Mouse (Mus musculus): Measurements from ENCODE around the gene Pak7. TPM values are rescaled to one million over a fixed set of nuclear protein-coding genes. Genes with fewer than 3 reads are reported as not detected.
"Not testable (repeated sequence)": the region's sequence is repeated elsewhere in the genome, so short reads cannot be mapped to it uniquely, and the experiment has no call there.

Gene Pak7
- polyA plus RNA-seq, 1 experiment from 2014 or later, result 0.34 TPM

GRCm38 (mm10) chr2:136325646-136326045 is 62.1 kb downstream of the Pak7 start:
- 60% methylated on average over 4 of the region's 4 CpGs for WGBS
- ATAC-seq (replicated peaks; ENCODE audit: low FRiP score, low read depth) (no peak), DNase-seq (ENCODE audit: low spot score) (no peak)
- H3K36me3 ChIP-seq (ENCODE audit: insufficient read depth, low read length), result no peaks in the 10 kb centered on the region
- H3K4me1 ChIP-seq (replicated peaks; ENCODE audit: insufficient read depth, low read length), result no peaks in the 10 kb centered on the region
- no peaks in the 10 kb centered on the region for H3K27me3 ChIP-seq (ENCODE audit: insufficient read depth, low read length)
- no peak overlapping the region for H3K27ac ChIP-seq
- no peak overlapping the region for H3K4me2 ChIP-seq (ENCODE audit: low read length)
- no peak overlapping the region for H3K9ac ChIP-seq (ENCODE audit: low read depth, low read length)
- TF ChIP-seq CTCF (IDR thresholded peaks at IDR 0.05; ENCODE audit: low read depth), result no peak
- no peak overlapping the region for H3K4me3 ChIP-seq (replicated peaks; ENCODE audit: low read depth, low read length)
- H3K9me3 ChIP-seq (replicated peaks; ENCODE audit: low read length), result no peaks in the 10 kb centered on the region

- no peaks in the 10 kb centered on the region for H3K4me1 ChIP-seq (replicated peaks; ENCODE audit: insufficient read depth, low read length)
- H3K27me3 ChIP-seq (ENCODE audit: insufficient read depth, low read length), result no peaks in the 10 kb centered on the region
- H3K27ac ChIP-seq, result no peak overlapping the region
- H3K9ac ChIP-seq (ENCODE audit: low read depth, low read length), result no peak overlapping the region
- no peak for TF ChIP-seq CTCF (IDR thresholded peaks at IDR 0.05; ENCODE audit: low read depth)
- ATAC-seq (replicated peaks; ENCODE audit: low FRiP score, low read depth) (no peak), DNase-seq (ENCODE audit: low spot score) (no peak)
- H3K36me3 ChIP-seq (ENCODE audit: insufficient read depth, low read length), result no peaks in the 10 kb centered on the region
- no peaks in the 10 kb centered on the region for H3K9me3 ChIP-seq (replicated peaks; ENCODE audit: low read length)
- 75% methylated on average over 3 of the region's 3 CpGs for WGBS
- H3K4me2 ChIP-seq (ENCODE audit: low read length), result no peak overlapping the region
- no peak overlapping the region for H3K4me3 ChIP-seq (replicated peaks; ENCODE audit: low read depth, low read length)
These were observed 78.5 kb downstream of the Pak7 start for GRCm38 (mm10) chr2:136309313-136309712.

DNA sequence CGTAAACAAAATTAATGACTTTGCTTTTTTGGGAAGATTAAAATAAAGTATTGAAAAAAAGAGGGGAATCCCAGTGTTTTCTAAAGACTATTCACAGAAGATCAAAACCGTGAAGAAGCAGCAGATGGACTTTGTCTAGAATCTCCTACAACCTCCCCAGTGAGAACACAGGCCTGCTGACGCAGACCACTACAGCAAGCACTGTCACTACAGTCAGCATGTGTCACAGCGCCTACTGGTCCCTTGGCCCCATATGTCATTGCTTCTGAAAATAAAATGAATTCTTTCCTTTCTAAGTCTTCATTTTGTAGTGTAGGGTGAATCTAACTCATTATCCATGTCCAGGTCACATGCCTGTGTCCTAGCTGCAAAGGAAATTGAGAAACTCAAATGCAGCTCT is 79.0 kb downstream of the Pak7 start:
- DNase-seq (ENCODE audit: low spot score) (peak; percentile 7), ATAC-seq (replicated peaks; ENCODE audit: low FRiP score, low read depth) (no peak)
- H3K4me2 ChIP-seq (ENCODE audit: low read length), result no peak overlapping the region
- H3K9me3 ChIP-seq (replicated peaks; ENCODE audit: low read length), result no peaks in the 10 kb centered on the region
- no peak for TF ChIP-seq CTCF (IDR thresholded peaks at IDR 0.05; ENCODE audit: low read depth)
- H3K36me3 ChIP-seq (ENCODE audit: insufficient read depth, low read length), result no peaks in the 10 kb centered on the region
- H3K4me1 ChIP-seq (replicated peaks; ENCODE audit: insufficient read depth, low read length), result no peaks in the 10 kb centered on the region
- no peak overlapping the region for H3K4me3 ChIP-seq (replicated peaks; ENCODE audit: low read depth, low read length)
- WGBS, result 77% methylated on average over 4 of the region's 4 CpGs
- H3K9ac ChIP-seq (ENCODE audit: low read depth, low read length), result no peak overlapping the region
- H3K27ac ChIP-seq, result no peak overlapping the region
- H3K27me3 ChIP-seq (ENCODE audit: insufficient read depth, low read length), result no peaks in the 10 kb centered on the region

DNA sequence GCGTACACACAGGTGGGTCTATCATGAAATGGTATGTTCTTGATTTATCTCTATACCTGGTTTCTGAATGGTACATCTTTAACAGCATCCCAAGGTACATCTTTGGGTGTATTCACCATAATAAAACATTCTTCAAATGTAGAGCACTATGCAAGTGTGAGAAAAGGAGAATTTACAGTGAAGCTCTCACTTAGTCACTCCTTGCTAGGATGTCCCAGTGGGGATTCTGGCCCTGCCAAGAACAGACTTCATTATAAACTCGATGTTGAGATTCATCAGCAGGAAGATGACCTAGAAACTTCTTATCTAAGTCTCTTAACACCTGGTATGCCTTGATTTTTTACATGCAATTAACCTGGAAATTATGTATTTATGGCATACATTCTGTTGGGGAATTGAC is 85.6 kb downstream of the Pak7 start:
- no peaks in the 10 kb centered on the region for H3K36me3 ChIP-seq (ENCODE audit: insufficient read depth, low read length)
- no peaks in the 10 kb centered on the region for H3K4me1 ChIP-seq (replicated peaks; ENCODE audit: insufficient read depth, low read length)
- DNase-seq (ENCODE audit: low spot score) (no peak), ATAC-seq (replicated peaks; ENCODE audit: low FRiP score, low read depth) (no peak)
- H3K9me3 ChIP-seq (replicated peaks; ENCODE audit: low read length), result no peaks in the 10 kb centered on the region
- 67% methylated on average over 2 of the region's 2 CpGs for WGBS
- H3K4me3 ChIP-seq (replicated peaks; ENCODE audit: low read depth, low read length), result no peak overlapping the region
- no peak overlapping the region for H3K9ac ChIP-seq (ENCODE audit: low read depth, low read length)
- no peak overlapping the region for H3K27ac ChIP-seq
- no peak for TF ChIP-seq CTCF (IDR thresholded peaks at IDR 0.05; ENCODE audit: low read depth)
- no peak overlapping the region for H3K4me2 ChIP-seq (ENCODE audit: low read length)
- H3K27me3 ChIP-seq (ENCODE audit: insufficient read depth, low read length), result no peaks in the 10 kb centered on the region

DNA sequence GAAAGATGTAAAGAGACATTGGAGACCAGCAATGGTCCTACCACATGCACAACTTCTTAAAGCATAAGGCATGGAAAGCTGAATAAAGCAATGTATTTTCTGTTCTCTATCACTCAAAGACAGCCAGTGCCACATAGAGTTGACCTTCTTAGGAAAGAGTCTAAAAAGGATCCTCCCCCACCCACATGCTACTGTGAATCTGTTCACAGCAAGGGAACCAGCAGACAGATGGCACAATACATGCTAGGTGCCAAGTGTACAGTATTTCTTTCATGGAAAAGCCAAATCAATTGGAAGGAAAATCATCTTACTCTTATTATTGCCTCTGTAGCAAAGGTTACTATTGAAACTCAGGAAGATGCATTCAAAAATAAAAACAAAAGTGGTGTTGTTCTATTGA is 86.4 kb downstream of the Pak7 start:
- ATAC-seq (replicated peaks; ENCODE audit: low FRiP score, low read depth) (no peak), DNase-seq (ENCODE audit: low spot score) (no peak)
- no peaks in the 10 kb centered on the region for H3K4me1 ChIP-seq (replicated peaks; ENCODE audit: insufficient read depth, low read length)
- H3K27me3 ChIP-seq (ENCODE audit: insufficient read depth, low read length), result no peaks in the 10 kb centered on the region
- no peak for TF ChIP-seq CTCF (IDR thresholded peaks at IDR 0.05; ENCODE audit: low read depth)
- no peak overlapping the region for H3K9ac ChIP-seq (ENCODE audit: low read depth, low read length)
- H3K27ac ChIP-seq, result no peak overlapping the region
- no peak overlapping the region for H3K4me3 ChIP-seq (replicated peaks; ENCODE audit: low read depth, low read length)
- no peak overlapping the region for H3K4me2 ChIP-seq (ENCODE audit: low read length)
- H3K36me3 ChIP-seq (ENCODE audit: insufficient read depth, low read length), result no peaks in the 10 kb centered on the region
- H3K9me3 ChIP-seq (replicated peaks; ENCODE audit: low read length), result no peaks in the 10 kb centered on the region

- H3K36me3 ChIP-seq (ENCODE audit: insufficient read depth, low read length), result no peaks in the 10 kb centered on the region
These were observed 90.4 kb downstream of the Pak7 start for GRCm38 (mm10) chr2:136297371-136297770.

GRCm38 (mm10) chr2:136282043-136282442 is 105.7 kb downstream of the Pak7 start:
- no peaks in the 10 kb centered on the region for H3K9me3 ChIP-seq (replicated peaks; ENCODE audit: low read length)
- 86% methylated on average over 1 of the region's 1 CpGs for WGBS
- H3K9ac ChIP-seq (ENCODE audit: low read depth, low read length), result no peak overlapping the region

More at GRCm38 (mm10) chr2:136297371-136297770, 90.4 kb downstream of the Pak7 start:
- H3K27me3 ChIP-seq (ENCODE audit: insufficient read depth, low read length), result no peaks in the 10 kb centered on the region
- no peak overlapping the region for H3K9ac ChIP-seq (ENCODE audit: low read depth, low read length)
- DNase-seq (ENCODE audit: low spot score), result no peak
- no peaks in the 10 kb centered on the region for H3K4me1 ChIP-seq (replicated peaks; ENCODE audit: insufficient read depth, low read length)
- H3K4me3 ChIP-seq (replicated peaks; ENCODE audit: low read depth, low read length), result no peak overlapping the region
- ATAC-seq (replicated peaks; ENCODE audit: low FRiP score, low read depth), result no peak
- no peak for TF ChIP-seq CTCF (IDR thresholded peaks at IDR 0.05; ENCODE audit: low read depth)
- H3K4me2 ChIP-seq (ENCODE audit: low read length), result no peak overlapping the region
- no peak overlapping the region for H3K27ac ChIP-seq
- 79% methylated on average over 1 of the region's 1 CpGs for WGBS
- no peaks in the 10 kb centered on the region for H3K9me3 ChIP-seq (replicated peaks; ENCODE audit: low read length)

GRCm38 (mm10) chr2:136241960-136242359 is 145.8 kb downstream of the Pak7 start:
- not testable (repeated sequence) for H3K9ac ChIP-seq (ENCODE audit: low read depth, low read length); H3K27me3 ChIP-seq (ENCODE audit: insufficient read depth, low read length); H3K9me3 ChIP-seq (replicated peaks; ENCODE audit: low read length); H3K4me1 ChIP-seq (replicated peaks; ENCODE audit: insufficient read depth, low read length); H3K27ac ChIP-seq; H3K36me3 ChIP-seq (ENCODE audit: insufficient read depth, low read length); H3K4me2 ChIP-seq (ENCODE audit: low read length); ATAC-seq (replicated peaks; ENCODE audit: low FRiP score, low read depth); H3K4me3 ChIP-seq (replicated peaks; ENCODE audit: low read depth, low read length); DNase-seq (ENCODE audit: low spot score)
- 88% methylated on average over 4 of the region's 4 CpGs for WGBS

More at GRCm38 (mm10) chr2:136282043-136282442, 105.7 kb downstream of the Pak7 start:
- no peak for TF ChIP-seq CTCF (IDR thresholded peaks at IDR 0.05; ENCODE audit: low read depth)
- ATAC-seq (replicated peaks; ENCODE audit: low FRiP score, low read depth), result no peak
- Histone ChIP-seq H3K36me3 (ENCODE audit: insufficient read depth, low read length) (no peaks in the 10 kb centered on the region), H3K4me1 (replicated peaks; ENCODE audit: insufficient read depth, low read length) (no peaks in the 10 kb centered on the region), H3K27ac (no peak overlapping the region), H3K4me2 (ENCODE audit: low read length) (no peak overlapping the region), H3K27me3 (ENCODE audit: insufficient read depth, low read length) (no peaks in the 10 kb centered on the region), H3K4me3 (replicated peaks; ENCODE audit: low read depth, low read length) (no peak overlapping the region)
- DNase-seq (ENCODE audit: low spot score), result no peak

Data from kidney, postnatal 0 days (tissue).